Mouse (Mus musculus) forebrain, embryonic 11.5 days (tissue): ENCODE results near the gene Gdap1l1. TPM values are rescaled to one million over a fixed set of nuclear protein-coding genes. Genes with fewer than 3 reads are reported as not detected.
"Not testable (repeated sequence)": the region's sequence is repeated elsewhere in the genome, so short reads cannot be mapped to it uniquely, and the experiment has no call there.

Source experiments
- ATAC-seq: fragments of 200-750 bp; cut with Nextera tagmentation; replicated peaks from 2 replicates; pipeline ENCODE4 v1.8.0; 2017; ENCODE audit warnings: moderate TSS enrichment; ENCODE audit not compliant: low FRiP score
- DNase-seq: peaks from one replicate; pipeline ENCODE4 v3.0.0-alpha.2; 2017; ENCODE audit warnings: low spot score
- H3K27ac ChIP-seq: fragments of 300-500 bp; sonication (generic); 2 replicates; pipeline ENCODE4 v1.5.1; 2014; ENCODE audit warnings: low read depth, low read length
- H3K27me3 ChIP-seq: fragments of 300-500 bp; sonication (generic); 2 replicates; pipeline ENCODE4 v1.6.1; 2014; ENCODE audit warnings: mild to moderate bottlenecking, low read length, mixed read lengths; ENCODE audit not compliant: control insufficient read depth, insufficient read depth
- H3K36me3 ChIP-seq: fragments of 300-500 bp; sonication (generic); 2 replicates; pipeline ENCODE4 v1.6.1; 2014; ENCODE audit warnings: mild to moderate bottlenecking, low read length, moderate library complexity, mixed read lengths; ENCODE audit not compliant: control insufficient read depth, insufficient read depth
- H3K4me1 ChIP-seq: fragments of 300-500 bp; sonication (generic); replicated peaks from 2 replicates; pipeline ENCODE4 v1.6.1; 2014; ENCODE audit warnings: low read length, mixed read lengths; ENCODE audit not compliant: control insufficient read depth, insufficient read depth
- H3K4me2 ChIP-seq: fragments of 300-500 bp; sonication (generic); 2 replicates; pipeline ENCODE4 v1.6.1; 2014; ENCODE audit warnings: low read depth, mild to moderate bottlenecking, low read length, moderate library complexity, mixed read lengths; ENCODE audit not compliant: severe bottlenecking
- H3K4me3 ChIP-seq: fragments of 300-500 bp; sonication (generic); 2 replicates; pipeline ENCODE4 v1.5.1; 2014; ENCODE audit warnings: low read depth, low read length
- H3K9ac ChIP-seq: fragments of 300-500 bp; sonication (generic); 2 replicates; pipeline ENCODE4 v1.6.1; 2014; ENCODE audit warnings: low read length
- H3K9me3 ChIP-seq: fragments of 300-500 bp; sonication (generic); 2 replicates; pipeline ENCODE4 v1.6.1; 2016; ENCODE audit warnings: low read length, mixed read lengths; ENCODE audit not compliant: control insufficient read depth
- WGBS: fragments of 180-500 bp; shearing (Covaris S2); extraction: QIAGEN DNeasy Blood & Tissue Kit; methylation state at CpG from one replicate; pipeline ENCODE4 v1.1.7; 2014; 5-methylcytosine and 5-hydroxymethylcytosine counted together
- polyA plus RNA-seq: library from polyadenylated mRNA; unstranded; fragments of >200 nt; fragmentation: Nextera tagmentation; extraction: Ambion mirVana; gene quantifications from 2 replicates; pipeline ENCODE4 v1.2.1, GENCODE M21; 2014

The Gdap1l1 gene
- polyA plus RNA-seq, 1 experiment from 2014 or later: 28.8 TPM

DNA sequence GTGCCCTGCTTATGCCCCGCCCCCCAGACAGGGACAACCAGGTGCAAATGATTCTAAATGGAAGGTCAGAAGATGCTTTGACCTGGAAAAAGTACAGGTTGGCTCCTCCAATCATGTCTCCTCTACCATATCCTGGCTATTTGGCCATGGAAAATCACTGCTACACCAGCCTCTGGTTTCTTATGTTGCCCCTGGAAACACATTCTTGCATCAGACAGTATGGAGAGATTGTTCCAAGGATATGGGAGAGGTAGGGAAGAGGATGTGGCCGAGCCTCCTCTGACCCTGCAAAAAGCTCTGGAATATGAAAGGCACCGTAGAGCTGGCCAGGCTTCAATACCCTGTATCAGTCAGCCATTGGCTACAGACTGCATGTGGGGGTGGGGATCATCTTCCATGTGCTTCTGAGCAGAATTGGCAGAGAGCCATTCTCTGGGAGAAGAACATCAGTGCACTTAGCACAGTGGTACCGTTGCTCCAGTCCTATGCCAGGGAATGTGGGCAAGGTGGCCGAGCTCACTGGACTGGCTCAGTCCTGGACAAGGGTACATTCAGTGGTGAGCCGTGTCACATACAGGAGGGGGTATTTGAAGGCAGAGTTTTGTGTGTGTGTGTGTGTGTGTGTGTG lies 12.5 kb downstream of the Gdap1l1 start:
- WGBS: 83% methylated on average over 6 of the region's 6 CpGs
- no peak overlapping the region for H3K4me2 ChIP-seq
- no peak overlapping the region for H3K4me3 ChIP-seq
- no peak overlapping the region for H3K9ac ChIP-seq
- H3K27ac ChIP-seq: no peak overlapping the region
- DNase-seq: no peak
- no peak for ATAC-seq
- no peaks in the 10 kb centered on the region for H3K9me3 ChIP-seq
- no peaks in the 10 kb centered on the region for H3K27me3 ChIP-seq
- H3K36me3 ChIP-seq: no peaks in the 10 kb centered on the region
- H3K4me1 ChIP-seq: no peaks in the 10 kb centered on the region

DNA sequence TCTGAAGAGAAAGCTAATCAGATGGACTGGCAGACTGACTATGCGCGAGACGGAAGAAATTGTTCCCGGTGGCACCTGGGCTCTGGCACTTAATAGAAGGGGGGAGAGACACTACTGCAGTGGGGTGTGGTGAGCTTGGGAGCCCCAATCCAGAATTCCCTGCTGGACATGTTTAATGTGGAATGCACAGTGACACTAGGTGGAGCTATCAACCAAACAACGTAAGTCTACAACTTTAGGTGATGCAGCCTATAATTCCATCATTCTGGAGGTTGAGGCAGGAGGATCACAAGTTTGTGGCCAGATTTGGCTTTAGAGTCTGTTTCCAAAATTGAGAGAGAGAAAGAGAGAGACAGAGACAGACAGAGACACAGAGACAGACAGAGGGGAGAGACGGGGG lies 14.5 kb downstream of the Gdap1l1 start:
- H3K27ac ChIP-seq: no peak overlapping the region
- H3K36me3 ChIP-seq: no peaks in the 10 kb centered on the region
- H3K9ac ChIP-seq: no peak overlapping the region
- no peak overlapping the region for H3K4me3 ChIP-seq
- ATAC-seq (no peak), DNase-seq (no peak)
- no peak overlapping the region for H3K4me2 ChIP-seq
- WGBS: 88% methylated on average over 6 of the region's 6 CpGs
- no peaks in the 10 kb centered on the region for H3K27me3 ChIP-seq
- H3K9me3 ChIP-seq: no peaks in the 10 kb centered on the region
- H3K4me1 ChIP-seq: no peaks in the 10 kb centered on the region

DNA sequence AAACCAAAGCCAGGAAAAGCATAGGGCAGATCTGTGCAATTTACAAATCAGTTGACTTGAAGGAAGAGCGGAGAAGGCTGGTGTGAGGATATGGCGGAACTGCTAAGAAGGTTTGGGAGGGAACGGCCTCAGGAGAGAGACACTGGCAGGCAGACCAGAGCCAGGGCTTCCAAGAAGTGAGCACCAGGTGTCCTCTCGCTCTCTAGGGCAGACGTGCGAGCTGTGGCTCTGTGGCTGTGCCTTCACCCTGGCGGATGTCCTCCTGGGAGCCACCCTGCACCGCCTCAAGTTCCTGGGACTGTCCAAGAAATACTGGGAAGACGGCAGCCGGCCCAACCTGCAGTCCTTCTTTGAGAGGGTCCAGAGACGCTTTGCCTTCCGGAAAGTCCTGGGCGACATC lies 15.1 kb downstream of the Gdap1l1 start:
- 93% methylated on average over 13 of the region's 13 CpGs for WGBS
- no peaks in the 10 kb centered on the region for H3K9me3 ChIP-seq
- ATAC-seq (no peak), DNase-seq (no peak)
- no peak overlapping the region for H3K27ac ChIP-seq
- H3K27me3 ChIP-seq: peaks cover under 1% of the 10 kb centered on the region
- no peak overlapping the region for H3K4me3 ChIP-seq
- no peak overlapping the region for H3K4me2 ChIP-seq
- no peaks in the 10 kb centered on the region for H3K4me1 ChIP-seq
- no peak overlapping the region for H3K9ac ChIP-seq
- no peaks in the 10 kb centered on the region for H3K36me3 ChIP-seq

DNA sequence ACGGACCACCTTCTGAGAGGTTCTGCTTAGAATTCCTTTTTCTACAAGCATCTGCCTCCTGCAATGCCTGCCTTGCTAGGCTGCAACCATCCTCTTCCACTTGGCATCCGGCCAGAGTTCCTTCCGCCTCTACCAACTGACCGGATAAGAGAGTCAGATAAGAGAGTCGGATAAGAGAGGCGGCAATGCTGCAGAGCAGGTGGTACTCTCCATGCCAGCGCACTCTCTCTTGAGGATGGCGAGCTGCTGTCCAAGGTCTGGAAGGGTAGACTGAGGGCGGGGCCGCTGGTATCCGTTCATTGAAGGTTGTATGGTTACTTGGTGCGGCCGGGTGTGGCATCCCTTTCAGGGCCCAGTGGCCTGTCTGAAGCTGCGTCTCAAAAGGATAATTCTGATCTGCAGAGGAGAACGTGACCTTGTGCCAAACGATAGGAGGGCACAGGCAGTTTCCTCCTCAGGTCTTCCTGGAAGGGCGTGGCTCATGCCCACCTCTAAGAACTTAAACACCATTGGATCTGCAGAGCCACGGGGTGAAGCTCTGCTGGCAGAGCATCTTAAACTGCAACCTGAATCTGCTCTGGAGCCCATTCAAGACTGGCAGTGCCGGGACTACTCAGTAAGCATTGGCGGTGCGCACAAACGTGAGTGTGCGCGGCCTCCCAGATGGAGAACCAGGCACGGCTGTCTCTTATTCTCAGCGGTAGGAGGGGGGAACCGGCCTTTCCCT lies 20.4 kb downstream of the Gdap1l1 start:
- Histone ChIP-seq H3K27me3 (peaks cover 2% of the 10 kb centered on the region), H3K4me3 (no peak overlapping the region), H3K9ac (no peak overlapping the region), H3K36me3 (no peaks in the 10 kb centered on the region), H3K4me2 (no peak overlapping the region), H3K9me3 (no peaks in the 10 kb centered on the region), H3K4me1 (no peaks in the 10 kb centered on the region), H3K27ac (no peak overlapping the region)
- DNase-seq: no peak
- ATAC-seq: no peak
- 55% methylated on average over 27 of the region's 27 CpGs for WGBS

DNA sequence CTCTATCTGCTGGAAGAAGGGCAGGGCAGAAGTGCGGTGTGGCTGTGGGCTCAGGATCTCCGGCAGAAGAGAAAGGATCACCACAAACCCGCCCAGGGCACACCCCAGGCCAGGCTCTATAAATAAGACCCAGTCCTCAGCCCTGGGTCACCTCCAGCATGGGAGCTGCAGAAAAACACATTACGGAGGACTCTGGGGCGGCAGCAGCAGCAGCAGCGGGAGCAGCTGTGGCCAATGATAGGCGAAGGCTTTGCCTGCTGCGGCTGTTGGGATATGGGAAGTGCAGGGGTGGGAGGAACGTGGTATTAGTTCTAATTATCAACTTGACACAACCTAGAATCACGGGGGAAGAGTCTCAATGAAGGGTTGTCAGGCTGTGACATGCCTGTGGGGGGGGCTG lies 21.1 kb downstream of the Gdap1l1 start:
- no peak for ATAC-seq
- H3K4me3 ChIP-seq: no peak overlapping the region
- H3K9me3 ChIP-seq: no peaks in the 10 kb centered on the region
- no peaks in the 10 kb centered on the region for H3K4me1 ChIP-seq
- DNase-seq: no peak
- H3K27ac ChIP-seq: no peak overlapping the region
- H3K27me3 ChIP-seq: peaks cover 2% of the 10 kb centered on the region
- 48% methylated on average over 10 of the region's 10 CpGs for WGBS
- H3K9ac ChIP-seq: no peak overlapping the region
- no peak overlapping the region for H3K4me2 ChIP-seq
- H3K36me3 ChIP-seq: no peaks in the 10 kb centered on the region

DNA sequence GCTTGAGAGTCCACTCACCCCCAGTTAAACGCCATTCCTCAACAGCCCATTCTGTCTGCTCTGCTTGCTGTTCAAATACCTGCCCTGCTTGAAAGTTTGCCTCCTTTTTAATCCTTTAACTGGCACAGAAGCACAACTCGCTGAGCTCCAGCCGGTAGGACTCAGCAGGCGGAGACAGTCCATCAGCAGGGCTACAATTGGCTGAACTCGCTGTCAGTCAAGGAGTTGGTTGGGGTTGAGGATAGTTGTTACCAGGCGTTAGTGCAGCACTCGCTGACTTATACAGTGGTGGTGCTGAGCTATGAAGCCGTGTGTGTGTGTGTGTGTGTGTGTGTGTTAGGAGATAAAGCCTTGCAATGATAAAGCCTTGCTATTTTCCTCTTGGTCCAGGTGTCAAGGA lies 22.3 kb downstream of the Gdap1l1 start:
- no peaks in the 10 kb centered on the region for H3K9me3 ChIP-seq
- H3K27me3 ChIP-seq: peaks cover 2% of the 10 kb centered on the region
- H3K9ac ChIP-seq: no peak overlapping the region
- H3K36me3 ChIP-seq: no peaks in the 10 kb centered on the region
- no peak overlapping the region for H3K4me2 ChIP-seq
- no peak overlapping the region for H3K4me3 ChIP-seq
- no peaks in the 10 kb centered on the region for H3K4me1 ChIP-seq
- ATAC-seq (no peak), DNase-seq (no peak)
- no peak overlapping the region for H3K27ac ChIP-seq
- WGBS: 87% methylated on average over 8 of the region's 8 CpGs

DNA sequence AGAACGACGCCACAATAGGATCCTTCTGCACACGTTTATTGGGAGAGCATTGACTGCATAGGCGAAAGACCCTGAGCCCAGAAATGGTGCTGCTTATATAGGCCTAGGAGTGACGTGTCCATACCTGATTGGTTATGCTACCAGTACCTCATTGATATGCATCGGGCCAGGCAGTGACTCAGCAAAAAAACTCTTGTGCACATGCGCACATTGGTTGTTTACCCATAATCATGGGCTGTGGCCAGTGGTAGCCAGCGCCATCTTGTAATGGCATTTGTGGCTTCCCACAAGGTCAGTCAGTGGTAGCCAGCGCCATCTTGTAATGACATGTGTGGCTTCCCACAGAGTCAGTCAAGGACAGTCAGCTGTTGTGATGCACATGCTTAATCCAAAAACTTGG lies 23.0 kb downstream of the Gdap1l1 start:
- not testable (repeated sequence) for H3K9ac ChIP-seq, H3K4me1 ChIP-seq, H3K27ac ChIP-seq, H3K36me3 ChIP-seq, ATAC-seq, H3K4me3 ChIP-seq, H3K4me2 ChIP-seq, H3K27me3 ChIP-seq, DNase-seq, H3K9me3 ChIP-seq
- 90% methylated on average over 9 of the region's 9 CpGs for WGBS

DNA sequence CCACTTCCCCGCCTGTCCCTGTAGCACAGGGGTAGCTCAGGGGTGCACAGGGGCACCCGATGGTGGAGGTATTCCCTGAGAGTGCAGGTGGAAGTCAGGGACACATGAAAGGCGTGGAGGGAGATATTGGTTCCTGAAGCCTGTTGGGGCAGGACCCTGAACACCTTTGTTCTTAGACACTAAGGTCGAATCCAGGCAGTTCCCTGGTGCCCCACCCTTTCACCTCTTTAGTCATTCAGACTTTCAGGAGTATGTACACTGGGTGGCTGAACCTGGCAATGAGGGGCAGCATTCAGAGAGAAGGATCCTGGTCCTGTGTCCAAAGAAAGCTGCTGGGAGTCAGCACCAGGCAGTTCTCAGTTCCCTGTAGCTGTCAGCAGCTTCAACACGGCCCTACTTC lies 24.1 kb downstream of the Gdap1l1 start:
- Histone ChIP-seq H3K9me3 (no peaks in the 10 kb centered on the region), H3K4me3 (no peak overlapping the region), H3K27me3 (peaks cover 2% of the 10 kb centered on the region), H3K4me1 (no peaks in the 10 kb centered on the region), H3K9ac (no peak overlapping the region), H3K4me2 (no peak overlapping the region), H3K36me3 (no peaks in the 10 kb centered on the region), H3K27ac (no peak overlapping the region)
- ATAC-seq: no peak
- DNase-seq: no peak
- 88% methylated on average over 5 of the region's 5 CpGs for WGBS

DNA sequence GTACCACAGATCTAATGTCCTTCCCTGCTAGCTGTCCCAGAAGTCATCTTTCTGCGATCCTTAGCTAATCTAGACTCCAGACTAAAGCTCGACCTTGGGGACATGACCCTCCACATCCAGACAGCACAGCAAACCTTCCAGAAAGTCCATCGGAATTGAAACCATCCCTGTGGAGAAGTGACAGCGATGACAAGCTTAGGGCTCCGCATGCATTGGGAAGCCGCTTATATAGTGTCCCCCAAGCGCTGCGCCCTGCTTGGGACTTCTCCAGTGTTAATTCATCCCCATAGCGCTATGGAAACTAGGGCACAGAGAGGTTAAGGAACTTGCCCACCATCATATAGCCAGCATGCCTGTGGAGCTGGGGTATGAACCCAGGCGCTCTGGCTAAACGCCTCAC lies 24.5 kb downstream of the Gdap1l1 start:
- no peak overlapping the region for H3K9ac ChIP-seq
- H3K27me3 ChIP-seq: peaks cover 2% of the 10 kb centered on the region
- no peaks in the 10 kb centered on the region for H3K4me1 ChIP-seq
- DNase-seq (no peak), ATAC-seq (no peak)
- no peak overlapping the region for H3K4me2 ChIP-seq
- no peak overlapping the region for H3K4me3 ChIP-seq
- H3K36me3 ChIP-seq: no peaks in the 10 kb centered on the region
- H3K27ac ChIP-seq: no peak overlapping the region
- WGBS: 82% methylated on average over 11 of the region's 11 CpGs
- H3K9me3 ChIP-seq: no peaks in the 10 kb centered on the region
